Mouse (Mus musculus) lung, postnatal 0 days (tissue): ENCODE measurements around the gene Cald1.

Experiments
- CTCF ChIP-seq: IDR thresholded peaks from 2 replicates; pipeline ENCODE4 v1.5.1; 2016; ENCODE audit warnings: antibody characterized with exemption, mild to moderate bottlenecking
- EP300 ChIP-seq: IDR thresholded peaks from 2 replicates; pipeline ENCODE4 v1.6.1; 2016; ENCODE audit warnings: antibody characterized with exemption, mild to moderate bottlenecking, control low read depth

- no peak for TF ChIP-seq CTCF
- no peak for TF ChIP-seq EP300
These were observed 26.2 kb downstream of the Cald1 start for GRCm38 (mm10) chr6:34624536-34624935.
